8 mouse cellular contexts compared by ENCODE assay signal in the genomic region with DNA sequence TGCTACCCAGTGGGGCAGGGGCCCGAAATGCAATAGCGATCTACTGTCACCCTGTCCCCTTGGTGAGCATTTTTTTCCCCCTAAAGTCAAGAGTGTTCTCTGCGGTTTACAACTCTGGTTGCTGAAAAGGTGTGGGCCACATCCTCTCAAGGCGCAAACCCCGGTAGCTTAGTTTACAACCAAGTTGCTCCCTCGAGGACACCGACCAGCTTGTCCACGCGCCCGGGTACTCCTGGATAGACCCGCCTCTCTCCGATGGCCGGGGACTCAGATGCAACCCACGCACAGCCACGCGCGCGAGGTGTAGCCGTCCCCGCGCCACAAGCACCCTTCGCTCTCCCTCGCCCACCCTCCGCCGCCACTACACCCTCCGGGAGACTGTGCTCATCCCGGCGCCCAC. TPM values are rescaled to one million over a fixed set of nuclear protein-coding genes. Genes with fewer than 3 reads are reported as not detected.
DNase-seq lines count a peak whose midpoint lies in the region; ATAC-seq lines count a peak whose summit lies in the region.

No protein-coding gene starts in this region.

- DNase-seq in frontal cortex, adult 2 months (ENCODE audit: extremely low spot score in 1 of 2, low spot score in 1 of 2), result no peak
- peak; percentile 67 for DNase-seq in CD4-positive, CD25-positive, alpha-beta regulatory T cell, adult 2 months (ENCODE audit: low read depth, low spot score)
- DNase-seq in urinary bladder, postnatal 36 days (ENCODE audit: low spot score in 2 of 2), result no peak
- DNase-seq in right cerebral cortex, postnatal 25 days, result no peak

- no peaks in the 10 kb centered on the region for H3K36me3 ChIP-seq in forebrain, embryonic 13.5 days (ENCODE audit: poor library complexity, severe bottlenecking)
- no peaks in the 10 kb centered on the region for H3K36me3 ChIP-seq in liver, embryonic 12.5 days
- no peaks in the 10 kb centered on the region for H3K36me3 ChIP-seq in neural tube, embryonic 14.5 days (ENCODE audit: control insufficient read depth, insufficient read depth, low read length)

- 2% methylated on average over 28 of the region's 28 CpGs for WGBS in forebrain, embryonic 13.5 days
- WGBS in liver, embryonic 12.5 days (ENCODE audit: insufficient replicate concordance), result 3% methylated on average over 28 of the region's 28 CpGs
- WGBS in neural tube, embryonic 14.5 days, result 3% methylated on average over 28 of the region's 28 CpGs

- no peaks in the 10 kb centered on the region for H3K9me3 ChIP-seq in forebrain, embryonic 13.5 days (replicated peaks)
- no peaks in the 10 kb centered on the region for H3K9me3 ChIP-seq in liver, embryonic 12.5 days (replicated peaks)
- no peaks in the 10 kb centered on the region for H3K9me3 ChIP-seq in neural tube, embryonic 14.5 days (ENCODE audit: control insufficient read depth, low read length)

- peak; percentile 38; the same call in 1 of the 2 replicates for ATAC-seq in frontal cortex, adult (ENCODE audit: low TSS enrichment)
- no peak for ATAC-seq in forebrain, embryonic 13.5 days
- no peak; the same call in 1 of the 2 replicates for ATAC-seq in liver, embryonic 12.5 days
- no peak for ATAC-seq in neural tube, embryonic 14.5 days (ENCODE audit: low read depth)

- H3K27ac ChIP-seq in forebrain, embryonic 13.5 days, result no peak overlapping the region
- no peak overlapping the region for H3K27ac ChIP-seq in liver, embryonic 12.5 days
- H3K27ac ChIP-seq in neural tube, embryonic 14.5 days (ENCODE audit: low read depth, low read length), result peak overlapping the region; percentile 52; the same call in 1 of the 2 replicates

- peaks cover 15% of the 10 kb centered on the region for H3K4me1 ChIP-seq in forebrain, embryonic 13.5 days
- peaks cover 21% of the 10 kb centered on the region for H3K4me1 ChIP-seq in liver, embryonic 12.5 days
- H3K4me1 ChIP-seq in neural tube, embryonic 14.5 days (ENCODE audit: control insufficient read depth, insufficient read depth, low read length), result no peaks in the 10 kb centered on the region

- peak overlapping the region; percentile 82 for H3K4me2 ChIP-seq in forebrain, embryonic 13.5 days
- peak overlapping the region; percentile 96 for H3K4me2 ChIP-seq in liver, embryonic 12.5 days
- peak overlapping the region; percentile 89 for H3K4me2 ChIP-seq in neural tube, embryonic 14.5 days (ENCODE audit: low read depth, low read length)

- no peaks in the 10 kb centered on the region; the same call in 1 of the 2 replicates for H3K27me3 ChIP-seq in forebrain, embryonic 13.5 days
- H3K27me3 ChIP-seq in liver, embryonic 12.5 days (replicated peaks), result peaks cover 26% of the 10 kb centered on the region
- H3K27me3 ChIP-seq in neural tube, embryonic 14.5 days (ENCODE audit: control insufficient read depth, insufficient read depth, low read length), result 0 out of 2 replicates have a peak, but pooled peaks cover 2% of the 10 kb centered on the region

- peak overlapping the region; percentile 64 for H3K4me3 ChIP-seq in forebrain, embryonic 13.5 days
- peak overlapping the region; percentile 66 for H3K4me3 ChIP-seq in liver, embryonic 12.5 days
- H3K4me3 ChIP-seq in neural tube, embryonic 14.5 days (ENCODE audit: low read depth, low read length), result peak overlapping the region; percentile 48

- H3K9ac ChIP-seq in forebrain, embryonic 13.5 days, result peak overlapping the region; percentile 73
- peak overlapping the region; percentile 72 for H3K9ac ChIP-seq in liver, embryonic 12.5 days
- peak overlapping the region; percentile 60 for H3K9ac ChIP-seq in neural tube, embryonic 14.5 days (replicated peaks; ENCODE audit: low read depth, low read length)

RNA-seq across cellular contexts. Expression of a gene that starts 0.4 kb away (rescaled TPM):
- 18.3 and 21.0 TPM in 2 replicates for polyA plus RNA-seq in frontal cortex, adult 2 months (2012; rRNA removed)
- polyA plus RNA-seq in forebrain, embryonic 13.5 days (2015; fragmentation: Nextera tagmentation; extraction: Ambion mirVana), result 6.3 and 8.8 TPM in 2 replicates
- 7.6 and 8.7 TPM in 2 replicates for polyA plus RNA-seq in liver, embryonic 12.5 days (2016; fragmentation: Nextera tagmentation; extraction: Ambion mirVana)
- 11.2 and 15.6 TPM in 2 replicates for polyA plus RNA-seq in neural tube, embryonic 14.5 days (2014; fragmentation: Nextera tagmentation; extraction: Ambion mirVana)

RNA-seq across cellular contexts. Expression of a gene that starts 50.5 kb away (rescaled TPM):
- polyA plus RNA-seq in frontal cortex, adult 2 months (2012; rRNA removed), result 23.6 and 25.4 TPM in 2 replicates
- 26.3 and 29.2 TPM in 2 replicates for polyA plus RNA-seq in forebrain, embryonic 13.5 days (2015; fragmentation: Nextera tagmentation; extraction: Ambion mirVana)
- polyA plus RNA-seq in liver, embryonic 12.5 days (2016; fragmentation: Nextera tagmentation; extraction: Ambion mirVana), result 33.1 and 35.0 TPM in 2 replicates
- polyA plus RNA-seq in neural tube, embryonic 14.5 days (2014; fragmentation: Nextera tagmentation; extraction: Ambion mirVana), result 29.5 and 32.7 TPM in 2 replicates
